Mouse (Mus musculus): ENCODE measurements around the gene Slc25a21.
A peak's percentile ranks its signal among the peaks of the same experiment; 100 is the strongest.

The Slc25a21 gene

GRCm38 (mm10) chr12:56691001-56691400 lies 506.3 kb downstream of the Slc25a21 start:
- DNase-seq (ENCODE audit: low read depth, low spot score) = no peak

GRCm38 (mm10) chr12:56690366-56690765 lies 506.9 kb downstream of the Slc25a21 start:
- DNase-seq (ENCODE audit: low read depth, low spot score) = no peak

- no peak for DNase-seq (ENCODE audit: low read depth, low spot score)
Observed at GRCm38 (mm10) chr12:56689736-56690135, 507.5 kb downstream of the Slc25a21 start.

GRCm38 (mm10) chr12:56689331-56689730 lies 507.9 kb downstream of the Slc25a21 start:
- DNase-seq (ENCODE audit: low read depth, low spot score) = no peak

GRCm38 (mm10) chr12:56688920-56689319 lies 508.4 kb downstream of the Slc25a21 start:
- DNase-seq (ENCODE audit: low read depth, low spot score) = no peak

GRCm38 (mm10) chr12:56688482-56688840 lies 508.8 kb downstream of the Slc25a21 start:
- no peak for DNase-seq (ENCODE audit: low read depth, low spot score)

GRCm38 (mm10) chr12:56687640-56688481 lies 509.4 kb downstream of the Slc25a21 start:
- DNase-seq (ENCODE audit: low read depth, low spot score) = no peak

- peak; percentile 14 for DNase-seq (ENCODE audit: low read depth, low spot score)
Observed at GRCm38 (mm10) chr12:56681096-56681811, 516.0 kb downstream of the Slc25a21 start.

- no peak for DNase-seq (ENCODE audit: low read depth, low spot score)
Observed at GRCm38 (mm10) chr12:56677620-56678019, 519.7 kb downstream of the Slc25a21 start.

- DNase-seq (ENCODE audit: low read depth, low spot score) = no peak
Observed at GRCm38 (mm10) chr12:56674726-56675125, 522.5 kb downstream of the Slc25a21 start.

- DNase-seq (ENCODE audit: low read depth, low spot score) = no peak
Observed at GRCm38 (mm10) chr12:56670795-56671194, 526.5 kb downstream of the Slc25a21 start.

GRCm38 (mm10) chr12:56669451-56670122 lies 527.7 kb downstream of the Slc25a21 start:
- DNase-seq (ENCODE audit: low read depth, low spot score) = peak; percentile 5
